Mouse (Mus musculus) embryonic facial prominence, embryonic 13.5 days (tissue): ENCODE results near the gene Paics. TPM values are rescaled to one million over a fixed set of nuclear protein-coding genes. Genes with fewer than 3 reads are reported as not detected.

Experiments
- ATAC-seq: fragments of 200-750 bp; cut with Nextera tagmentation; 2 replicates; pipeline ENCODE4 v1.8.0; 2017; ENCODE audit warnings: low read depth; ENCODE audit not compliant: insufficient number of reproducible peaks, insufficient read depth, low FRiP score, low TSS enrichment
- H3K27ac ChIP-seq: fragments of 300-500 bp; sonication (generic); 2 replicates; pipeline ENCODE4 v1.5.1; 2015; ENCODE audit warnings: moderate library complexity, mild to moderate bottlenecking, inconsistent platforms
- H3K27me3 ChIP-seq: fragments of 300-500 bp; sonication (generic); 2 replicates; pipeline ENCODE4 v1.6.1; 2015; ENCODE audit warnings: mild to moderate bottlenecking, inconsistent platforms
- H3K36me3 ChIP-seq: fragments of 300-500 bp; sonication (generic); 2 replicates; pipeline ENCODE4 v1.6.1; 2015; ENCODE audit warnings: mild to moderate bottlenecking, inconsistent platforms
- H3K4me1 ChIP-seq: fragments of 300-500 bp; sonication (generic); 2 replicates; pipeline ENCODE4 v1.6.1; 2015; ENCODE audit warnings: inconsistent platforms
- H3K4me2 ChIP-seq: fragments of 300-500 bp; sonication (generic); 2 replicates; pipeline ENCODE4 v1.6.1; 2015; ENCODE audit warnings: moderate library complexity, mild to moderate bottlenecking, inconsistent platforms
- H3K4me3 ChIP-seq: fragments of 300-500 bp; sonication (generic); 2 replicates; pipeline ENCODE4 v1.5.1; 2015; ENCODE audit warnings: mild to moderate bottlenecking, inconsistent platforms
- H3K9ac ChIP-seq: fragments of 300-500 bp; sonication (generic); 2 replicates; pipeline ENCODE4 v1.6.1; 2015; ENCODE audit warnings: mild to moderate bottlenecking, inconsistent platforms
- H3K9me3 ChIP-seq: fragments of 300-500 bp; sonication (generic); 2 replicates; pipeline ENCODE4 v1.6.1; 2016; ENCODE audit warnings: inconsistent platforms
- WGBS: fragments of 180-500 bp; shearing (Covaris S2); methylation state at CpG from one replicate; pipeline ENCODE4 v1.1.7; 2015; ENCODE audit warnings: mixed read lengths; 5-methylcytosine and 5-hydroxymethylcytosine counted together
- polyA plus RNA-seq: library from polyadenylated mRNA; unstranded; fragments of >200 nt; fragmentation: Nextera tagmentation; extraction: Ambion mirVana; gene quantifications from 2 replicates; pipeline ENCODE4 v1.2.1, GENCODE M21; 2015

The Paics gene
- polyA plus RNA-seq, 1 experiment from 2014 or later: 283 TPM

GRCm38 (mm10) chr5:76928124-76928832, 22.8 kb upstream of the Paics start:
- WGBS: 43% methylated on average over 16 of the region's 16 CpGs
- H3K27ac ChIP-seq: peak overlapping the region; percentile 89
- H3K4me1 ChIP-seq: peaks cover 44% of the 10 kb centered on the region
- H3K4me2 ChIP-seq: peak overlapping the region; percentile 44
- ATAC-seq: no peak; the same call in 1 of the 2 replicates
- peaks cover 22% of the 10 kb centered on the region for H3K36me3 ChIP-seq
- H3K9me3 ChIP-seq: no peaks in the 10 kb centered on the region
- H3K27me3 ChIP-seq: no peaks in the 10 kb centered on the region
- peak overlapping the region; percentile 21 for H3K4me3 ChIP-seq
- H3K9ac ChIP-seq: peak overlapping the region; percentile 11; the same call in 1 of the 2 replicates

- ATAC-seq: no peak
- H3K36me3 ChIP-seq: peaks cover 22% of the 10 kb centered on the region
- H3K9me3 ChIP-seq: no peaks in the 10 kb centered on the region
- WGBS: 66% methylated on average over 7 of the region's 7 CpGs
- H3K9ac ChIP-seq: no peak overlapping the region
- no peaks in the 10 kb centered on the region for H3K27me3 ChIP-seq
- H3K4me3 ChIP-seq: no peak overlapping the region
- peak overlapping the region; percentile 89 for H3K27ac ChIP-seq
- peak overlapping the region; percentile 44; the same call in 1 of the 2 replicates for H3K4me2 ChIP-seq
- peaks cover 34% of the 10 kb centered on the region for H3K4me1 ChIP-seq
Observed at GRCm38 (mm10) chr5:76929180-76929877, 21.8 kb upstream of the Paics start.

GRCm38 (mm10) chr5:76939717-76940116, 11.4 kb upstream of the Paics start:
- Histone ChIP-seq H3K27ac (no peak overlapping the region), H3K4me1 (no peaks in the 10 kb centered on the region), H3K9ac (no peak overlapping the region), H3K4me3 (no peak overlapping the region), H3K9me3 (no peaks in the 10 kb centered on the region), H3K27me3 (no peaks in the 10 kb centered on the region), H3K4me2 (no peak overlapping the region), H3K36me3 (peaks cover 20% of the 10 kb centered on the region)
- no peak for ATAC-seq
- WGBS: 96% methylated on average over 8 of the region's 8 CpGs

GRCm38 (mm10) chr5:76941975-76942374, 9.1 kb upstream of the Paics start:
- H3K9ac ChIP-seq: no peak overlapping the region
- WGBS: 78% methylated on average over 4 of the region's 4 CpGs
- no peaks in the 10 kb centered on the region for H3K27me3 ChIP-seq
- no peak overlapping the region for H3K4me2 ChIP-seq
- H3K9me3 ChIP-seq: no peaks in the 10 kb centered on the region
- no peak for ATAC-seq
- H3K27ac ChIP-seq: no peak overlapping the region
- peaks cover 7% of the 10 kb centered on the region; the same call in 1 of the 2 replicates for H3K4me1 ChIP-seq
- no peak overlapping the region for H3K4me3 ChIP-seq
- peaks cover 23% of the 10 kb centered on the region for H3K36me3 ChIP-seq

GRCm38 (mm10) chr5:76942505-76942904, 8.6 kb upstream of the Paics start:
- Histone ChIP-seq H3K4me1 (peaks cover 7% of the 10 kb centered on the region; the same call in 1 of the 2 replicates), H3K9me3 (no peaks in the 10 kb centered on the region), H3K9ac (no peak overlapping the region), H3K27me3 (no peaks in the 10 kb centered on the region), H3K4me3 (no peak overlapping the region), H3K36me3 (peaks cover 24% of the 10 kb centered on the region), H3K4me2 (no peak overlapping the region), H3K27ac (no peak overlapping the region)
- no peak for ATAC-seq
- 90% methylated on average over 4 of the region's 4 CpGs for WGBS

GRCm38 (mm10) chr5:76944965-76945677, 6.0 kb upstream of the Paics start:
- ATAC-seq: no peak
- Histone ChIP-seq H3K36me3 (peaks cover 16% of the 10 kb centered on the region), H3K4me1 (peaks cover 15% of the 10 kb centered on the region), H3K9me3 (no peaks in the 10 kb centered on the region), H3K4me2 (no peak overlapping the region), H3K4me3 (no peak overlapping the region), H3K9ac (no peak overlapping the region), H3K27ac (no peak overlapping the region), H3K27me3 (no peaks in the 10 kb centered on the region)
- WGBS: 78% methylated on average over 6 of the region's 6 CpGs

- WGBS: 60% methylated on average over 2 of the region's 2 CpGs
- H3K9ac ChIP-seq: no peak overlapping the region
- no peak overlapping the region for H3K27ac ChIP-seq
- peaks cover 15% of the 10 kb centered on the region for H3K4me1 ChIP-seq
- no peaks in the 10 kb centered on the region for H3K27me3 ChIP-seq
- no peak for ATAC-seq
- H3K36me3 ChIP-seq: peaks cover 11% of the 10 kb centered on the region; the same call in 1 of the 2 replicates
- no peak overlapping the region for H3K4me2 ChIP-seq
- no peaks in the 10 kb centered on the region for H3K9me3 ChIP-seq
- H3K4me3 ChIP-seq: no peak overlapping the region
Observed at GRCm38 (mm10) chr5:76945678-76946033, 5.5 kb upstream of the Paics start.

- Histone ChIP-seq H3K4me2 (no peak overlapping the region), H3K27ac (no peak overlapping the region), H3K27me3 (no peaks in the 10 kb centered on the region), H3K4me1 (peaks cover 15% of the 10 kb centered on the region), H3K4me3 (no peak overlapping the region), H3K36me3 (peaks cover 9% of the 10 kb centered on the region; the same call in 1 of the 2 replicates), H3K9me3 (no peaks in the 10 kb centered on the region), H3K9ac (no peak overlapping the region)
- 87% methylated on average over 4 of the region's 4 CpGs for WGBS
- ATAC-seq: no peak
Observed at GRCm38 (mm10) chr5:76947142-76947541, 4.0 kb upstream of the Paics start.

GRCm38 (mm10) chr5:76947758-76948157, 3.3 kb upstream of the Paics start:
- H3K4me3 ChIP-seq: no peak overlapping the region
- H3K4me2 ChIP-seq: no peak overlapping the region
- no peaks in the 10 kb centered on the region for H3K27me3 ChIP-seq
- ATAC-seq: no peak
- 96% methylated on average over 4 of the region's 4 CpGs for WGBS
- peaks cover 21% of the 10 kb centered on the region for H3K4me1 ChIP-seq
- H3K27ac ChIP-seq: no peak overlapping the region
- peaks cover 9% of the 10 kb centered on the region; the same call in 1 of the 2 replicates for H3K36me3 ChIP-seq
- no peaks in the 10 kb centered on the region for H3K9me3 ChIP-seq
- H3K9ac ChIP-seq: no peak overlapping the region

GRCm38 (mm10) chr5:76950343-76951105, 583 bp upstream of the Paics start:
- peaks cover 19% of the 10 kb centered on the region; the same call in 1 of the 2 replicates for H3K36me3 ChIP-seq
- no peaks in the 10 kb centered on the region for H3K9me3 ChIP-seq
- H3K4me1 ChIP-seq: peaks cover 39% of the 10 kb centered on the region
- peak overlapping the region; percentile 85 for H3K4me3 ChIP-seq
- H3K4me2 ChIP-seq: peak overlapping the region; percentile 82
- WGBS: under 1% methylated on average over 24 of the region's 24 CpGs
- H3K27ac ChIP-seq: peak overlapping the region; percentile 87
- H3K9ac ChIP-seq: peak overlapping the region; percentile 84
- peak; percentile 16 for ATAC-seq
- H3K27me3 ChIP-seq: no peaks in the 10 kb centered on the region
